Mouse (Mus musculus): ENCODE results near the gene Pheta2.

DNA sequence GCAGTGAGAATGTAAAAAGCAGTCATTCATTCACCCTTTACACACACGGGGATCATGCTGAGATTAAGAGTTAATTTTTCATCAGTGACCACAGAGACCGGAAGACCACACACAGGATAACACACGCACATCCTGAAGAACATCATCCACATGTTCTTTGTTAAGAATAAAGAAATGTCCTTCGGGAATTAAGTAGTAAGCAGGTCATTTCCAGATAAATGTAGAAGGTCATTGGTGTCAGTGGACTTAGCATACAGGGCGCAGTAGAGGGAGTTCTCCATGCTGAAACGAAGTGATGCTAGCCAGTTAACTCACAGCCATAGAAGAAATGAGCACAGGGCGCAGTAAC lies 41.9 kb downstream of the Pheta2 start:
- no peak for TF ChIP-seq CTCF (conservative IDR thresholded peaks at IDR 0.05 in 1 of 2, IDR thresholded peaks at IDR 0.05 in 1 of 2; ENCODE audit: low read depth in 2 of 2, low read length in 2 of 2)
- TF ChIP-seq JUN (IDR thresholded peaks at IDR 0.05; ENCODE audit: insufficient read depth, low read depth, low read length), result no peak
- TF ChIP-seq POLR2A (IDR thresholded peaks at IDR 0.05; ENCODE audit: low read depth, low read length), result no peak
- TF ChIP-seq NELFE (IDR thresholded peaks at IDR 0.05; ENCODE audit: low read depth, low read length), result no peak
- no peak for TF ChIP-seq EP300 (IDR thresholded peaks at IDR 0.05; ENCODE audit: low read length)
- no peak for TF ChIP-seq MAX (IDR thresholded peaks at IDR 0.05; ENCODE audit: low read length)
- no peak for TF ChIP-seq RCOR1 (conservative IDR thresholded peaks at IDR 0.05; ENCODE audit: low read depth, low read length)
- TF ChIP-seq PAX5 (IDR thresholded peaks at IDR 0.05; ENCODE audit: low read length), result no peak
- TF ChIP-seq MXI1 (IDR thresholded peaks at IDR 0.05; ENCODE audit: low read depth, low read length), result no peak
- TF ChIP-seq USF2 (conservative IDR thresholded peaks at IDR 0.05; ENCODE audit: low read depth, low read length), result no peak
- TF ChIP-seq CHD2 (IDR thresholded peaks at IDR 0.05; ENCODE audit: low read length), result no peak
- no peak for TF ChIP-seq SMC3 (IDR thresholded peaks at IDR 0.05; ENCODE audit: low read depth, low read length)
- no peak for TF ChIP-seq ELF1 (IDR thresholded peaks at IDR 0.05; ENCODE audit: low read depth, low read length)
